Mouse (Mus musculus) CH12.LX (cell line): ENCODE results near the gene Gatad2a. TPM values are rescaled to one million over a fixed set of nuclear protein-coding genes. Genes with fewer than 3 reads are reported as not detected.

Experiments used
- DNase-seq: peaks from one replicate; pipeline ENCODE4 v3.0.0-alpha.2; 2013; ENCODE audit errors: extremely low read depth
- H3K27ac ChIP-seq: 2 replicates; pipeline ENCODE4 v1.5.1; 2012; ENCODE audit warnings: low read depth, mild to moderate bottlenecking, control low read depth, moderate library complexity; ENCODE audit not compliant: insufficient read depth
- H3K27me3 ChIP-seq: replicated peaks from 2 replicates; pipeline ENCODE3; 2012; ENCODE audit warnings: inconsistent platforms
- H3K36me3 ChIP-seq, 2 experiments: replicated peaks in 1 of 2; 2 replicates each; pipeline versions ENCODE3 to v1.6.1; 2012; ENCODE audit warnings: inconsistent platforms in 1 of 2, low read length in 1 of 2, mild to moderate bottlenecking in 1 of 2, mixed read lengths in 1 of 2, moderate library complexity in 1 of 2; ENCODE audit not compliant: control insufficient read depth in 1 of 2, insufficient read depth in 1 of 2
- H3K4me1 ChIP-seq, 2 experiments: 2 replicates each; pipeline ENCODE4 v1.6.1; 2012; ENCODE audit warnings: inconsistent platforms in 1 of 2, moderate library complexity in 1 of 2; ENCODE audit not compliant: insufficient read depth in 2 of 2, control insufficient read depth in 1 of 2
- H3K4me2 ChIP-seq: 2 replicates; pipeline ENCODE4 v1.6.1; 2012; ENCODE audit warnings: low read depth, mild to moderate bottlenecking, control low read depth; ENCODE audit not compliant: poor library complexity, insufficient read depth, severe bottlenecking
- H3K4me3 ChIP-seq, 3 experiments: fragments of 150-350 bp in 1 of 3; sonication (generic) in 1 of 3; replicated peaks in 1 of 3; 2 replicates each; pipeline versions ENCODE3 to v1.5.1; 2011 to 2012; ENCODE audit warnings: low read depth in 2 of 3, low read length in 2 of 3, mild to moderate bottlenecking in 2 of 3, moderate library complexity in 2 of 3, control low read depth in 1 of 3, improper control_type of control experiment in 1 of 3, inconsistent platforms in 1 of 3, mixed read lengths in 1 of 3; ENCODE audit not compliant: poor library complexity in 1 of 3
- H3K79me2 ChIP-seq: replicated peaks from 2 replicates; pipeline ENCODE4 v1.6.1; 2012; ENCODE audit warnings: mild to moderate bottlenecking, moderate library complexity; ENCODE audit not compliant: control insufficient read depth, poor library complexity, insufficient read depth, severe bottlenecking; ENCODE audit errors: extremely low read depth
- H3K9ac ChIP-seq: 2 replicates; pipeline ENCODE4 v1.6.1; 2012; ENCODE audit warnings: low read depth, mild to moderate bottlenecking, control low read depth, moderate library complexity; ENCODE audit not compliant: insufficient read depth
- H3K9me3 ChIP-seq: replicated peaks from 2 replicates; pipeline ENCODE3; 2012; ENCODE audit warnings: low read length, inconsistent platforms, mixed read lengths
- CHD2 ChIP-seq: IDR thresholded peaks from 2 replicates; pipeline ENCODE4 v1.6.1; 2011; ENCODE audit warnings: low read length, improper control_type of control experiment
- CTCF ChIP-seq, 2 experiments: IDR thresholded peaks in 1 of 2; conservative IDR thresholded peaks in 1 of 2; 2 replicates each; pipeline ENCODE4 v1.5.1; 2011 to 2012; ENCODE audit warnings: low read depth in 2 of 2, low read length in 2 of 2, improper control_type of control experiment in 1 of 2, inconsistent platforms in 1 of 2, mild to moderate bottlenecking in 1 of 2, moderate library complexity in 1 of 2
- E2F4 ChIP-seq: IDR thresholded peaks from 2 replicates; pipeline ENCODE4 v1.6.1; 2011; ENCODE audit warnings: low read depth, low read length, improper control_type of control experiment; ENCODE audit not compliant: insufficient replicate concordance
- ELF1 ChIP-seq: IDR thresholded peaks from 2 replicates; pipeline ENCODE4 v1.6.1; 2014; ENCODE audit warnings: low read depth, mild to moderate bottlenecking, inconsistent platforms, low read length, improper control_type of control experiment
- IRF4 ChIP-seq: IDR thresholded peaks from 2 replicates; pipeline ENCODE4 v1.6.1; 2014; ENCODE audit warnings: low read depth, mild to moderate bottlenecking, inconsistent platforms, low read length, improper control_type of control experiment
- JUN ChIP-seq: IDR thresholded peaks from 2 replicates; pipeline ENCODE4 v1.6.1; 2011; ENCODE audit warnings: low read depth, mild to moderate bottlenecking, low read length, improper control_type of control experiment, moderate library complexity; ENCODE audit not compliant: insufficient read depth
- KAT2A ChIP-seq: IDR thresholded peaks from 2 replicates; pipeline ENCODE4 v1.6.1; 2012; ENCODE audit warnings: low read length, improper control_type of control experiment, inconsistent platforms; ENCODE audit not compliant: insufficient replicate concordance
- MAFK ChIP-seq: IDR thresholded peaks from 2 replicates; pipeline ENCODE4 v1.6.1; 2011; ENCODE audit warnings: low read length, improper control_type of control experiment; ENCODE audit not compliant: insufficient replicate concordance
- MAX ChIP-seq: IDR thresholded peaks from 2 replicates; pipeline ENCODE4 v1.6.1; 2011; ENCODE audit warnings: low read length, improper control_type of control experiment
- MEF2A ChIP-seq: IDR thresholded peaks from 2 replicates; pipeline ENCODE4 v1.6.1; 2014; ENCODE audit warnings: low read depth, mild to moderate bottlenecking, inconsistent platforms, low read length, improper control_type of control experiment, borderline replicate concordance
- MXI1 ChIP-seq: IDR thresholded peaks from 2 replicates; pipeline ENCODE4 v1.6.1; 2011; ENCODE audit warnings: mild to moderate bottlenecking, low read depth, low read length, improper control_type of control experiment
- MYC ChIP-seq: IDR thresholded peaks from 2 replicates; pipeline ENCODE4 v1.6.1; 2011; ENCODE audit warnings: low read depth, mild to moderate bottlenecking, improper control_type of control experiment, low read length
- NRF1 ChIP-seq: IDR thresholded peaks from 2 replicates; pipeline ENCODE4 v1.6.1; 2014; ENCODE audit warnings: low read depth, mild to moderate bottlenecking, inconsistent platforms, low read length, improper control_type of control experiment, moderate library complexity
- POLR2A ChIP-seq: IDR thresholded peaks from 2 replicates; pipeline ENCODE4 v1.6.1; 2011; ENCODE audit warnings: low read depth, mild to moderate bottlenecking, improper control_type of control experiment, low read length
- POLR2AphosphoS2 ChIP-seq: IDR thresholded peaks from 2 replicates; pipeline ENCODE4 v1.6.1; 2011; ENCODE audit warnings: low read depth, low read length, improper control_type of control experiment
- RCOR1 ChIP-seq: conservative IDR thresholded peaks from 2 replicates; pipeline ENCODE4 v1.6.1; 2012; ENCODE audit warnings: low read depth, mild to moderate bottlenecking, inconsistent platforms, low read length, improper control_type of control experiment
- SIN3A ChIP-seq: IDR thresholded peaks from 2 replicates; pipeline ENCODE4 v1.6.1; 2012; ENCODE audit warnings: low read length, improper control_type of control experiment, inconsistent platforms
- SMC3 ChIP-seq: IDR thresholded peaks from 2 replicates; pipeline ENCODE4 v1.6.1; 2011; ENCODE audit warnings: low read depth, low read length, improper control_type of control experiment
- TBP ChIP-seq: conservative IDR thresholded peaks from 2 replicates; pipeline ENCODE4 v1.6.1; 2011; ENCODE audit warnings: low read depth, low read length, improper control_type of control experiment
- TCF12 ChIP-seq: IDR thresholded peaks from 2 replicates; pipeline ENCODE4 v1.6.1; 2014; ENCODE audit warnings: low read depth, mild to moderate bottlenecking, inconsistent platforms, low read length, improper control_type of control experiment
- UBTF ChIP-seq: IDR thresholded peaks from 2 replicates; pipeline ENCODE4 v1.6.1; 2012; ENCODE audit warnings: low read depth, mild to moderate bottlenecking, inconsistent platforms, low read length, improper control_type of control experiment, moderate library complexity
- USF2 ChIP-seq: conservative IDR thresholded peaks from 2 replicates; pipeline ENCODE4 v1.6.1; 2011; ENCODE audit warnings: low read depth, low read length, improper control_type of control experiment
- ZNF384 ChIP-seq: IDR thresholded peaks from 2 replicates; pipeline ENCODE4 v1.6.1; 2012; ENCODE audit warnings: low read depth, low read length, improper control_type of control experiment, inconsistent platforms
- dilution Hi-C: fragments of 300-500 bp; cut with MboI; formaldehyde crosslinking; loops from 2 replicates; pipeline ENCODE4 v1.14.3; 2020; ENCODE audit warnings: low sequenced_read_pairs; ENCODE audit not compliant: extremely low pct_unique_long_range_greater_than_20kb, extremely low pct_ligation_motif_present
- in situ Hi-C: fragments of 300-500 bp; cut with MboI; formaldehyde crosslinking; loops from 3 replicates; pipeline ENCODE4 v1.14.3; 2019; ENCODE audit warnings: low sequenced_read_pairs, low pct_ligation_motif_present, low pct_unique_long_range_greater_than_20kb, mixed read lengths
- polyA plus RNA-seq: library from polyadenylated mRNA; unstranded; fragments of >175 nt; gene quantifications from 2 replicates; pipeline ENCODE4 v1.2.1, GENCODE M21; 2012; ENCODE audit warnings: low read depth; ENCODE audit not compliant: insufficient read length
- total RNA-seq, 2 experiments: library from RNA; depleted of rRNA; stranded (reverse); fragments of 300-350 nt in 1 of 2; fragments of >200 nt in 1 of 2; gene quantifications; 2 replicates each; pipeline ENCODE4 v1.2.3; 2012 to 2014

Gene Gatad2a
- total and polyA plus RNA-seq, 3 experiments = 35.7 to 95.1 (median 70.8) TPM

- Histone ChIP-seq H3K4me2 (no peak overlapping the region), H3K27ac (no peak overlapping the region), H3K4me3 (no peak overlapping the region), H3K79me2 (peaks cover 12% of the 10 kb centered on the region), H3K9ac (no peak overlapping the region), H3K27me3 (no peaks in the 10 kb centered on the region), H3K9me3 (no peaks in the 10 kb centered on the region), H3K36me3 (peaks cover 29 to 76% of the 10 kb centered on the region in 2 experiments), H3K4me1 (peaks cover 22 to 41% of the 10 kb centered on the region in 2 experiments)
- dilution Hi-C loops (no loop called here), in situ Hi-C loops (loop anchor here (5.0 kb wide), 1 partner anchor 78 kb away; no protein-coding TSS in a partner anchor)
- DNase-seq = no peak
- TF ChIP-seq POLR2AphosphoS2 (no peak), SMC3 (no peak), MXI1 (no peak), TBP (no peak), USF2 (no peak), ELF1 (no peak), RCOR1 (no peak), MEF2A (no peak), TCF12 (no peak)
Measured at GRCm38 (mm10) chr8:69923986-69924385, 72.2 kb downstream of the Gatad2a start.

- in situ Hi-C loops = loop anchor here (5.0 kb wide), 1 partner anchor 81 kb away; no protein-coding TSS in a partner anchor
- Histone ChIP-seq H3K9me3 (no peaks in the 10 kb centered on the region), H3K9ac (peak overlapping the region; percentile 83), H3K79me2 (peaks cover 14% of the 10 kb centered on the region), H3K27me3 (no peaks in the 10 kb centered on the region), H3K36me3 (peaks cover 29 to 75% of the 10 kb centered on the region in 2 experiments), H3K27ac (peak overlapping the region; percentile 74), H3K4me1 (peaks cover 28 to 52% of the 10 kb centered on the region in 2 experiments), H3K4me3 (peak overlapping the region in 1 of 3 experiments; percentile 8), H3K4me2 (peak overlapping the region; percentile 84; the same call in 1 of the 2 replicates)
- dilution Hi-C loops = no loop called here
- no peak for DNase-seq
- no peak for TF ChIP-seq UBTF
- no peak for TF ChIP-seq E2F4
- TF ChIP-seq USF2 = no peak
- no peak for TF ChIP-seq NRF1
- TF ChIP-seq CTCF (conservative IDR thresholded peaks at IDR 0.05 in 1 of 2, IDR thresholded peaks at IDR 0.05 in 1 of 2; ENCODE audit: low read depth in 2 of 2, low read length in 2 of 2) = no peak
- TF ChIP-seq ZNF384 = no peak
- TF ChIP-seq TBP = no peak
- no peak for TF ChIP-seq MYC
- TF ChIP-seq POLR2A = no peak
- TF ChIP-seq MXI1 = no peak
- no peak for TF ChIP-seq MAFK
- TF ChIP-seq JUN = no peak
- no peak for TF ChIP-seq KAT2A
- TF ChIP-seq IRF4 = no peak
- TF ChIP-seq CHD2 = no peak
- TF ChIP-seq SIN3A = no peak
- TF ChIP-seq MAX = no peak
Measured at GRCm38 (mm10) chr8:69921141-69921540, 75.0 kb downstream of the Gatad2a start.
